Mouse (Mus musculus) liver, embryonic 12.5 days (tissue): Measurements from ENCODE around the gene Gucy1b2. TPM values are rescaled to one million over a fixed set of nuclear protein-coding genes. Genes with fewer than 3 reads are reported as not detected.

ENCODE experiments used
- ATAC-seq: fragments of 200-750 bp; cut with Nextera tagmentation; 2 replicates; pipeline ENCODE4 v1.8.0; 2017; ENCODE audit warnings: moderate number of reproducible peaks, mild to moderate bottlenecking, moderate library complexity
- H3K27ac ChIP-seq: fragments of 300-500 bp; sonication (generic); 2 replicates; pipeline ENCODE4 v1.5.1; 2016; ENCODE audit warnings: mild to moderate bottlenecking
- H3K27me3 ChIP-seq: fragments of 300-500 bp; sonication (generic); replicated peaks from 2 replicates; pipeline ENCODE4 v1.6.1; 2016; ENCODE audit warnings: mild to moderate bottlenecking, moderate library complexity
- H3K36me3 ChIP-seq: fragments of 300-500 bp; sonication (generic); 2 replicates; pipeline ENCODE4 v1.6.1; 2016; ENCODE audit warnings: mild to moderate bottlenecking, moderate library complexity
- H3K4me1 ChIP-seq: fragments of 300-500 bp; sonication (generic); 2 replicates; pipeline ENCODE4 v1.6.1; 2016
- H3K4me2 ChIP-seq: fragments of 300-500 bp; sonication (generic); 2 replicates; pipeline ENCODE4 v1.6.1; 2016; ENCODE audit warnings: mild to moderate bottlenecking, moderate library complexity
- H3K4me3 ChIP-seq: fragments of 300-500 bp; sonication (generic); 2 replicates; pipeline ENCODE4 v1.5.1; 2016; ENCODE audit warnings: mild to moderate bottlenecking, moderate library complexity
- H3K9ac ChIP-seq: fragments of 300-500 bp; sonication (generic); 2 replicates; pipeline ENCODE4 v1.6.1; 2016; ENCODE audit warnings: mild to moderate bottlenecking, moderate library complexity
- H3K9me3 ChIP-seq: fragments of 300-500 bp; sonication (generic); replicated peaks from 2 replicates; pipeline ENCODE4 v1.6.1; 2016; ENCODE audit warnings: mild to moderate bottlenecking, moderate library complexity
- WGBS: fragments of 180-500 bp; shearing (Covaris S2); methylation state at CpG from one replicate; pipeline ENCODE4 v1.1.7; 2016; ENCODE audit not compliant: insufficient replicate concordance; 5-methylcytosine and 5-hydroxymethylcytosine counted together
- polyA plus RNA-seq: library from polyadenylated mRNA; unstranded; fragments of >200 nt; fragmentation: Nextera tagmentation; extraction: Ambion mirVana; gene quantifications from 2 replicates; pipeline ENCODE4 v1.2.1, GENCODE M21; 2016

Gene Gucy1b2
- polyA plus RNA-seq, 1 experiment from 2014 or later = not detected

DNA sequence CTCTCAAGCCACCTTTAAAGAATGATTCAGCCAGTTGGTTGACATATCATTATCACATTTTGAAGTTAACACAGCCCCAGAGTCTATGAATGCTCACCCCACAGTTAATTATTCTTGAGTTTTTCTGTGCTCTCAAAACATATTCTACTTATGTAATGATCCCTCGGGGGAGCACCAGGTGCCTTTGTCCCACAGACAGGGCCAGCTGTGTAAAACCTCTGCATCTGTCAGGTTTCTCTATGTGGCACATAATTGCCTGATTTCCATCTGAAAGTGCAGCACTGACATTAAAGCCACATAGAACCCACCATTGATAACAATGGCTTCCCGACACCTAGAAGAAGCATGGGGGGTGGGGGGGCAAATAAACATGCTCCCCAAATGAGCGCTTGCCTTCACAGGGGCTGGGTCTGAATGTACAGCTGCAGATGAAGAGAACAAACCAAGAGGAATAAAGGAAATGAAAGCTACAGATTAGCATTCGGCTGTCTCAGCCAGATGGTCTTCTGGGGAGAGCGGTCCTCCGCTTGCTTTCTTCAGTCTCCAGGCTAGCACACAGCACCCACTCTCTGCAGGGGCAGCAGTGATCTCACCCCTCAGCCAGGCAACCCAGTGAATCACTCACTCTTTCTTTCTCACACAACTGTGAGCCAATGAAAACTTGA, 66.9 kb downstream of the Gucy1b2 start:
- Histone ChIP-seq H3K4me3 (no peak overlapping the region), H3K4me2 (no peak overlapping the region), H3K36me3 (no peaks in the 10 kb centered on the region), H3K27me3 (no peaks in the 10 kb centered on the region), H3K9me3 (no peaks in the 10 kb centered on the region), H3K9ac (no peak overlapping the region), H3K4me1 (no peaks in the 10 kb centered on the region), H3K27ac (no peak overlapping the region)
- WGBS = 65% methylated on average over 6 of the region's 6 CpGs
- no peak for ATAC-seq

- no peaks in the 10 kb centered on the region for H3K27me3 ChIP-seq
- no peak overlapping the region for H3K9ac ChIP-seq
- no peak overlapping the region for H3K4me3 ChIP-seq
- H3K4me1 ChIP-seq = no peaks in the 10 kb centered on the region
- H3K9me3 ChIP-seq = no peaks in the 10 kb centered on the region
- 75% methylated on average over 3 of the region's 3 CpGs for WGBS
- no peak overlapping the region for H3K4me2 ChIP-seq
- no peaks in the 10 kb centered on the region for H3K36me3 ChIP-seq
- no peak for ATAC-seq
- H3K27ac ChIP-seq = no peak overlapping the region
Measured at GRCm38 (mm10) chr14:62383786-62384299, 72.2 kb downstream of the Gucy1b2 start.

DNA sequence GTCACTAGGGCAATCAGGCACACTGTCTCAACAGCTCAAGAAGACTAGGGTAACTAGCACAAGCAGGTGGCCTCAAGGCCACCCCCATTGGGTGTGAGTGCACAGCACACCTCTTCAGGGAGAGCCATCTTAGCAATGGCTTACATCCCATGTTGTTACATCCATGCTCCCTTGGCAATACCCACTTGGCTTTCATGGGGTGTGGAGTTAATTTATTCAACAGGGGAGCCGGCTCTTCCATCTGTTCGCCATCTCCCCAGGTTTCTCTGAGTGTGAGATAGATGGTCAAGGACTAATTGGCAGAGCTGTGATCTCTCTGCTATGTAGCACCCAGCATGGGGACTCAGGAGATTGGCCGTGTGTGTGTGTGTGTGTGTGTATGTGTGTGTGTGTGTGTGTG, 73.0 kb downstream of the Gucy1b2 start:
- H3K27ac ChIP-seq = no peak overlapping the region
- no peak for ATAC-seq
- no peak overlapping the region for H3K4me3 ChIP-seq
- H3K9ac ChIP-seq = no peak overlapping the region
- H3K4me2 ChIP-seq = no peak overlapping the region
- no peaks in the 10 kb centered on the region for H3K9me3 ChIP-seq
- H3K27me3 ChIP-seq = no peaks in the 10 kb centered on the region
- H3K36me3 ChIP-seq = peaks cover 2% of the 10 kb centered on the region
- no peaks in the 10 kb centered on the region for H3K4me1 ChIP-seq
- 72% methylated on average over 3 of the region's 3 CpGs for WGBS

- 57% methylated on average over 6 of the region's 6 CpGs for WGBS
- peaks cover 21% of the 10 kb centered on the region for H3K36me3 ChIP-seq
- H3K4me3 ChIP-seq = no peak overlapping the region
- H3K9ac ChIP-seq = no peak overlapping the region
- ATAC-seq = no peak
- H3K27ac ChIP-seq = no peak overlapping the region
- no peaks in the 10 kb centered on the region for H3K27me3 ChIP-seq
- H3K4me1 ChIP-seq = no peaks in the 10 kb centered on the region
- no peak overlapping the region for H3K4me2 ChIP-seq
- H3K9me3 ChIP-seq = no peaks in the 10 kb centered on the region
Measured at GRCm38 (mm10) chr14:62380606-62381005, 75.5 kb downstream of the Gucy1b2 start.

- no peak overlapping the region for H3K4me2 ChIP-seq
- no peak overlapping the region for H3K27ac ChIP-seq
- no peaks in the 10 kb centered on the region for H3K9me3 ChIP-seq
- no peak for ATAC-seq
- no peak overlapping the region for H3K9ac ChIP-seq
- H3K4me1 ChIP-seq = peaks cover 3% of the 10 kb centered on the region
- H3K36me3 ChIP-seq = peaks cover 26% of the 10 kb centered on the region
- no peaks in the 10 kb centered on the region for H3K27me3 ChIP-seq
- 91% methylated on average over 2 of the region's 2 CpGs for WGBS
- no peak overlapping the region for H3K4me3 ChIP-seq
Measured at GRCm38 (mm10) chr14:62379391-62379790, 76.7 kb downstream of the Gucy1b2 start.

DNA sequence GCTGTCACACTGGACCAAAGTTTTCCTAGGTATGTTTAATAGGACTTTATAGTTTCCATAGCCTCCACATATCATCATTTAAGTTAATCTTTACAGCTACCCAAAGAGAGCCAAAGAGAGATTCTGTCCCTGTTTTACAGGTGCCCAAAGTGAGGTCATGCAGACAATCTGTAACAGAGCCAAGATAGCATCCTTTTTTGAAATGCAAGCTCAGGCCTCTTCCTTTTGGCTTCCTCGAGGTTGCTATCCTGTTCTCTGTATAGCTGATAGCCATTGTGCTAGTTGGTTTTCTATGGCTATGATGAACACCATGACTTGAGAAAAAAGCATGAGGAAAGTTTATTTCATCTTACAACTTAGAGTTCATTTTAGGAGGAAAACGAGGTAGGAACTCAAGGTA, 80.0 kb downstream of the Gucy1b2 start:
- 61% methylated on average over 2 of the region's 2 CpGs for WGBS
- Histone ChIP-seq H3K4me2 (no peak overlapping the region), H3K27ac (no peak overlapping the region), H3K9me3 (no peaks in the 10 kb centered on the region), H3K9ac (no peak overlapping the region), H3K36me3 (peaks cover 39% of the 10 kb centered on the region), H3K27me3 (no peaks in the 10 kb centered on the region), H3K4me1 (peaks cover 7% of the 10 kb centered on the region), H3K4me3 (no peak overlapping the region)
- no peak for ATAC-seq

DNA sequence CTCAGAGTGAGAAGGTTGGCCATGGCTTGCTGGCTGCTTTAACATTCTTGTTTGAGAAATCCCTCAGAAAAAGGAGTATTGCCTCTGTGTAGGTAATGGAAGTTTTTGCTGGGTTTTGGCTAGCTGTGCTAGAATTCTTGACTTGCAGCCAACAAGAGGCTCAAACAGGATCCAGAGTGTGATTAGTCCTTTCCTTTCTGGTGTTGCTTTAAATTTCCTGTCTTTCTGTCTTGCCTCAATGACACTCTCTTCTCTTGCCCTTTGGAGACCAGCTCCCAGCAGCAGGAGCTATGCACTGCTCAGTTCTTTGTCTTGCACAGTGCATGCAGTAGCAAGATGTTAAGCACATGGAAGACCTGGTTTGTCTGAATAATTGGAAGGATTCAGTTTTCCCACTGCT, 80.4 kb downstream of the Gucy1b2 start:
- Histone ChIP-seq H3K27me3 (no peaks in the 10 kb centered on the region), H3K4me3 (no peak overlapping the region), H3K9me3 (no peaks in the 10 kb centered on the region), H3K27ac (no peak overlapping the region), H3K4me1 (peaks cover 7% of the 10 kb centered on the region), H3K4me2 (no peak overlapping the region), H3K36me3 (peaks cover 43% of the 10 kb centered on the region), H3K9ac (no peak overlapping the region)
- no peak for ATAC-seq

DNA sequence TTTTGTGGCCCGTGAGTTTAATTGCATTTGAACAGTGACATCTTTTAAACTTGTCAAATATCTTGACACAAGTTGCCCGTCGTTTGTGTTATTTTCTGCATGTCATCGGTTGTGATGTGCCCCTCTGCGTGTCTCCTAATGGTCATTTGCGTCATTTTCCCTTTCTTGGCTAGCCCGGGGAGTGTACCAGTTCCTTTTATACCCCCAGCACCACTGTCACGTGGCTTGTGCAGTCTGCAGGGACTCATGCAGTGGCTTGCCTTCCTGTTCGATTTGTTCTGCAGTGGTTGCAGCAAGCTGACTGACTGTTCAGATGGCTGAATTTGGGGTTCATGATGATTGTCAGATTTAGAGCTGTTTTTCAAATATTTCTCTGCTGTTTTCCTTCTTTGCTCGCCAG, 82.1 kb downstream of the Gucy1b2 start:
- peaks cover 58% of the 10 kb centered on the region for H3K36me3 ChIP-seq
- no peak overlapping the region for H3K9ac ChIP-seq
- H3K27me3 ChIP-seq = no peaks in the 10 kb centered on the region
- WGBS = 73% methylated on average over 10 of the region's 10 CpGs
- H3K4me3 ChIP-seq = no peak overlapping the region
- no peaks in the 10 kb centered on the region for H3K9me3 ChIP-seq
- H3K27ac ChIP-seq = no peak overlapping the region
- peaks cover 7% of the 10 kb centered on the region for H3K4me1 ChIP-seq
- ATAC-seq = no peak
- no peak overlapping the region for H3K4me2 ChIP-seq

DNA sequence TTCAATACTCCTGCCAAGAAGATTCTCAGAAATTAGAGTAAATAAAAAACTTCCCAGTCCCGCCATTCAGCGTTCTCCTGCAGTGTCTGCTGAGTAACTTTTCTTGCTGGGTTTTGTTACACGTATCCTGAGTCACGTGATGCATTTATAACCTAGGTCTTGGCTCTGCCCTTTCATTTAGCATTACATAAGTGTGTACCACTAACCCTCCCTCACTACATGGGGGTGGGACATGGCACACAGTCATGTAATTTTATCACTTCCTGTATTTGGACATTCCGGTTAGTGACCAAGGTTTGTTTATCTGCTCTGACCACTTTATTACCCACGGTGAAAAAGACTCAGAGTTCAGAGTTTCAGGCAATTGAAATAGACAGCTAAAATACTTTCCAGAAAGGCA, 85.3 kb downstream of the Gucy1b2 start:
- no peak overlapping the region for H3K27ac ChIP-seq
- WGBS = 73% methylated on average over 6 of the region's 6 CpGs
- H3K9ac ChIP-seq = no peak overlapping the region
- H3K4me2 ChIP-seq = no peak overlapping the region
- H3K4me1 ChIP-seq = peaks cover 7% of the 10 kb centered on the region
- H3K36me3 ChIP-seq = peaks cover 71% of the 10 kb centered on the region
- no peaks in the 10 kb centered on the region for H3K27me3 ChIP-seq
- H3K9me3 ChIP-seq = no peaks in the 10 kb centered on the region
- no peak overlapping the region for H3K4me3 ChIP-seq
- no peak for ATAC-seq

- no peak for ATAC-seq
- peaks cover 95% of the 10 kb centered on the region for H3K36me3 ChIP-seq
- WGBS = 74% methylated on average over 2 of the region's 2 CpGs
Measured at GRCm38 (mm10) chr14:62363774-62364173, 92.3 kb downstream of the Gucy1b2 start.

GRCm38 (mm10) chr14:62361263-62361980, 94.7 kb downstream of the Gucy1b2 start:
- H3K4me1 ChIP-seq = no peaks in the 10 kb centered on the region
- WGBS = 71% methylated on average over 8 of the region's 8 CpGs
- H3K9ac ChIP-seq = no peak overlapping the region
- no peak; the same call in 1 of the 2 replicates for ATAC-seq
- H3K9me3 ChIP-seq = no peaks in the 10 kb centered on the region
- H3K4me3 ChIP-seq = no peak overlapping the region
- H3K36me3 ChIP-seq = peaks cover 76% of the 10 kb centered on the region
- no peak overlapping the region for H3K4me2 ChIP-seq
- no peaks in the 10 kb centered on the region for H3K27me3 ChIP-seq
- H3K27ac ChIP-seq = no peak overlapping the region

More at GRCm38 (mm10) chr14:62363774-62364173, 92.3 kb downstream of the Gucy1b2 start:
- Histone ChIP-seq H3K4me3 (no peak overlapping the region), H3K27me3 (no peaks in the 10 kb centered on the region), H3K4me2 (no peak overlapping the region), H3K4me1 (no peaks in the 10 kb centered on the region), H3K27ac (no peak overlapping the region), H3K9me3 (no peaks in the 10 kb centered on the region), H3K9ac (no peak overlapping the region)

- H3K4me1 ChIP-seq = no peaks in the 10 kb centered on the region
- H3K27ac ChIP-seq = no peak overlapping the region
- no peak overlapping the region for H3K4me2 ChIP-seq
- no peak overlapping the region for H3K4me3 ChIP-seq
- H3K27me3 ChIP-seq = no peaks in the 10 kb centered on the region
- H3K36me3 ChIP-seq = peaks cover 45% of the 10 kb centered on the region
- 83% methylated on average over 7 of the region's 7 CpGs for WGBS
- no peaks in the 10 kb centered on the region for H3K9me3 ChIP-seq
- ATAC-seq = no peak
- H3K9ac ChIP-seq = no peak overlapping the region
Measured at GRCm38 (mm10) chr14:62355201-62355600, 100.9 kb downstream of the Gucy1b2 start.
